Mouse (Mus musculus) thymus, adult 2 months (tissue): Measurements from ENCODE around the gene A230050P20Rik. TPM values are rescaled to one million over a fixed set of nuclear protein-coding genes. Genes with fewer than 3 reads are reported as not detected.

Experiments used
- DNase-seq: peaks from one replicate; pipeline ENCODE4 v3.0.0; 2021
- H3K27ac ChIP-seq: fragments of 200-500 bp; 2 replicates; pipeline ENCODE4 v1.5.1; 2012; ENCODE audit warnings: low read length, control low read depth; ENCODE audit not compliant: control insufficient read depth, insufficient read depth
- H3K27me3 ChIP-seq: fragments of 200-500 bp; 2 replicates; pipeline ENCODE4 v1.6.1; 2012; ENCODE audit warnings: mild to moderate bottlenecking, low read length, moderate library complexity, mixed read lengths; ENCODE audit not compliant: control insufficient read depth, insufficient read depth
- H3K36me3 ChIP-seq: fragments of 200-500 bp; 2 replicates; pipeline ENCODE4 v1.6.1; 2012; ENCODE audit warnings: mild to moderate bottlenecking, low read length, moderate library complexity; ENCODE audit not compliant: control insufficient read depth, insufficient read depth
- H3K4me1 ChIP-seq: fragments of 200-500 bp; replicated peaks from 2 replicates; pipeline ENCODE4 v1.6.1; 2012; ENCODE audit warnings: low read length; ENCODE audit not compliant: control insufficient read depth, insufficient read depth
- H3K4me3 ChIP-seq: fragments of 200-500 bp; 2 replicates; pipeline ENCODE4 v1.5.1; 2012; ENCODE audit warnings: mild to moderate bottlenecking, low read length, control low read depth, moderate library complexity; ENCODE audit not compliant: control insufficient read depth, insufficient read depth
- CTCF ChIP-seq: fragments of 200-500 bp; IDR thresholded peaks from 2 replicates; pipeline ENCODE4 v1.5.1; 2012; ENCODE audit warnings: mild to moderate bottlenecking, control low read depth, low read length, moderate library complexity, borderline replicate concordance; ENCODE audit not compliant: control insufficient read depth, poor library complexity, insufficient read depth; ENCODE audit errors: extremely low read depth
- POLR2A ChIP-seq: fragments of 200-500 bp; IDR thresholded peaks from 2 replicates; pipeline ENCODE4 v1.6.1; 2012; ENCODE audit warnings: mild to moderate bottlenecking, low read length, control low read depth, moderate library complexity; ENCODE audit not compliant: control insufficient read depth, poor library complexity, insufficient read depth; ENCODE audit errors: extremely low read depth
- WGBS: fragments of 180-500 bp; shearing (Covaris S2); methylation state at CpG from one replicate; pipeline ENCODE4 v1.1.7; 2018; 5-methylcytosine and 5-hydroxymethylcytosine counted together
- polyA plus RNA-seq: library from polyadenylated mRNA; depleted of rRNA; stranded (reverse); fragments of >200 nt; gene quantifications from 2 replicates; pipeline ENCODE4 v1.2.3, GENCODE M21; 2012

The A230050P20Rik gene
- polyA plus RNA-seq, 1 experiment: 103 TPM

DNA sequence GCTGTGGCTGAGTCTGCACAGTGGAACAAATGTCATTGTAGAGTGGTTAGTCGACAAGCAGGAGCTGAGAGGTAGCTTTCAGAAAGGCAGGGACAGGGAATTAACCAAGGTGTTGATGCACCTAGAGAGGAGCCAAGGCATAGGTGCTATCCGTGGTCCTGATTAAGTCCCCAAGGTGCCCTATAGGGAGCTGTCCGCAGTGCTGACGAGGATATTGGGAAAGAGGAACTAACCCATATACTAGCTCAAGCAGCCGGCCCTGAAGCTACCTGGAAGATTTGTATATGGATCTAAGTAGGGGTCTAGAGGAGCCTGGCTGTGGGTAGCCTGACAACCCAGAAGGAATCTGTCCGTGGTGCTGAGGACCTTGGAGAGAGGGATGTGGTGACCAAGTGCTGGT, 11.3 kb upstream of the A230050P20Rik start:
- TF ChIP-seq POLR2A (no peak), CTCF (no peak)
- Histone ChIP-seq H3K4me1 (no peaks in the 10 kb centered on the region), H3K4me3 (no peak overlapping the region), H3K27me3 (no peaks in the 10 kb centered on the region), H3K27ac (no peak overlapping the region), H3K36me3 (no peaks in the 10 kb centered on the region)
- DNase-seq: peak; percentile 40
- 6% methylated on average over 6 of the region's 6 CpGs for WGBS

DNA sequence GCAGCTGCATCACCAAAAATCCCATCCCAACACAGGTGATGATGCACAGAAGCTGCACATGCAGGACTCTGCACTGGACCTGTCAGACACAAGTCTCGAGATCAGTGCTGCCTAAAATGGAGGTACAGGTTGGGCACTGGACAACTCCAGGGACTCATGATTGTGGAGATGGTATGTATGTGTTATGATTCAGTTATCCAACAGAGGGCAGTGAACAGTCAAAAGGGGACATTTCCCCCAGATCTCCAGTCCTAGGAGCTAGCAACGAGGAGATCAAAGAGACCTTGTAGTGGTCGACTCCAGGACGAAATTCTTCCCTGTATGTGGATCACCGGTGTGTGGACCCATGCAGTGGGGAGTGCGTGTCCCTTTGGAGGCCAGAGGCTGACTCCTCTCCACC, 8.5 kb upstream of the A230050P20Rik start:
- H3K4me1 ChIP-seq: no peaks in the 10 kb centered on the region
- TF ChIP-seq CTCF: no peak
- TF ChIP-seq POLR2A: no peak
- DNase-seq: no peak
- H3K27me3 ChIP-seq: no peaks in the 10 kb centered on the region
- H3K27ac ChIP-seq: no peak overlapping the region
- WGBS: 45% methylated on average over 6 of the region's 6 CpGs
- H3K36me3 ChIP-seq: no peaks in the 10 kb centered on the region
- no peak overlapping the region for H3K4me3 ChIP-seq

DNA sequence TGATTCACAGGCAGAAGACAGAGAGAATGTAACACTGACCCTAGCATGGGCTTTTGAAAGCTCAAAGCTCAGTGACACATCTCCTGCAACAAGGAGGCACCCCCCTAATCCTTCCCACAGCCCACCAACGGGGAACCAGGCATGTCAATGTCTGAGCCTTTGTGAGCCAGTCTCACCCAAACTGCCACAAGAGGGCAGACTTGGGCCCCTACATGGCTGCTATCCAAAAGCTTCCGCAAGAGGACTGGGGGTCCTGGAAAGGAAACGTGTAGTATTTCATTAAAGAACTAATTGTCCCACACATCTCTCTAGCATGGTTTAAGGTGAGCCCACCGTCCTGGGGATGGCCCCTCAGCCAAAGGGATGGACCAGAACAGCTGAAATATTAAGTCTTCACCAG, 6.6 kb upstream of the A230050P20Rik start:
- H3K4me1 ChIP-seq: no peaks in the 10 kb centered on the region
- no peak overlapping the region for H3K27ac ChIP-seq
- no peaks in the 10 kb centered on the region for H3K36me3 ChIP-seq
- DNase-seq: peak; percentile 51
- 11% methylated on average over 4 of the region's 4 CpGs for WGBS
- TF ChIP-seq CTCF (peak; percentile 69; the same call in 1 of the 2 replicates), POLR2A (no peak)
- no peaks in the 10 kb centered on the region for H3K27me3 ChIP-seq
- H3K4me3 ChIP-seq: no peak overlapping the region

DNA sequence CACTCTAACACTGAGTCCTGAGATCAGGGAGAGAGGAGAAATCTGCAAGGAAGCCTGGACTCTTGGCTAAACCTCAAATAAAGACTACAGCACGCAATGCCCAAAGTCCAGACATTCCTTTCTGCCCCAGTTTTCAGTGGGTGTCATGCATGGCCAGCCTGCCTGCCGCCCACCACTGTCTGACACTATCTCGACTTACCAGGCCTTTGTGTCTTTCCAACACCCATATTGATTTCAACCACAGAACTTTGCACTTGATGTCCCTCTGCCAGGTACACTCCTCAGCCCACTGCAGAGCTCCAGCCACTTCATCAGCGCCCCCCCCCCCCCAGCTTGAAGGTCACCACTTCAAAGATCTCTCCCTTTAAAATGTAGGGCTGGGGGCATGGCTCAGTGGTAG, 6.2 kb upstream of the A230050P20Rik start:
- no peak for DNase-seq

DNA sequence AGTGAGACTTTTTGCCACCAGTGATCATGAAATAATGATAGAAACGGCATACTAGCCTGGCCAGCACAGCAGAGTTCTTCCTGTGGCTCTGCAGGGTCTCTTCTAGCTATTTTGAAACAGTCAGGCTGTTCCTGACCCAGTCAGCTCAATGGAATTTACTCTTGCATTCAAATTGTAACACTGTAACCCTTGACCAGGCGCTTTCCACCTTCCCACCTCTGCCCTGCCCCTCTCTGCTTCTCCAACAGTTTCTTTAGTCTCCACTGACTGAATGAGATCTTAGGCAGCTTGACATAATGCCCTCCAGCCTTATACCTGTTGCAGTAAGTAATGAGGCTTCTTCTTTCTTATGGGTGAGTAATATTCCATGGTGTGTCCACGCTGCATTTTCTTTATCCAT, 1.6 kb upstream of the A230050P20Rik start:
- TF ChIP-seq CTCF: no peak
- Histone ChIP-seq H3K27ac (no peak overlapping the region), H3K4me3 (no peak overlapping the region), H3K4me1 (peaks cover 13% of the 10 kb centered on the region), H3K27me3 (no peaks in the 10 kb centered on the region), H3K36me3 (no peaks in the 10 kb centered on the region)
- no peak for DNase-seq
- WGBS: 60% methylated on average over 3 of the region's 3 CpGs

More for the DNA sequence above, 6.2 kb upstream of the A230050P20Rik start:
- Histone ChIP-seq H3K36me3 (no peaks in the 10 kb centered on the region), H3K27me3 (no peaks in the 10 kb centered on the region), H3K4me1 (no peaks in the 10 kb centered on the region), H3K4me3 (no peak overlapping the region), H3K27ac (no peak overlapping the region)
- TF ChIP-seq POLR2A: no peak
- no peak for TF ChIP-seq CTCF
- 71% methylated on average over 4 of the region's 4 CpGs for WGBS

DNA sequence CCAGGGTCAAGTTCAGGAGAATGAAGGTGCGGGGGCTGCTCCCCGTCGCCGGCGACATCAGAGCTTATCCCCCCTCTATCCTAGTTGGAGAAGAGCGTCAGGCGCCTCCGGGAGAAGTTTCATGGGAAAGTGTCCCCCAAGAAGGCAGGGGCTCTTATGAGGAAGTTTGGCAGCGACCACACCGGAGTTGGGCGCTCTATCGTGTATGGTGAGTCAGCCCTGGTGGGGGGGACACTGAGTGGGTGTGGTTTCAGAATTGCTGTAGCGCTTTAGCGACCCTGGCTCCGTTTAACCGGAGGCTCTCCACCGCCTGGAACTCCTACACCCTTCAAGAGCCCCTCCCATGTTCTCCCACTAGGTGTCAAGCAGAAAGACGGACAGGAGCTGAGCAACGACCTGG, 804 bp downstream of the A230050P20Rik start:
- Histone ChIP-seq H3K4me1 (peaks cover 13% of the 10 kb centered on the region), H3K27me3 (no peaks in the 10 kb centered on the region), H3K4me3 (peak overlapping the region; percentile 91), H3K27ac (no peak overlapping the region), H3K36me3 (no peaks in the 10 kb centered on the region)
- 8% methylated on average over 19 of the region's 19 CpGs for WGBS
- no peak for DNase-seq
- TF ChIP-seq CTCF (no peak), POLR2A (no peak)

DNA sequence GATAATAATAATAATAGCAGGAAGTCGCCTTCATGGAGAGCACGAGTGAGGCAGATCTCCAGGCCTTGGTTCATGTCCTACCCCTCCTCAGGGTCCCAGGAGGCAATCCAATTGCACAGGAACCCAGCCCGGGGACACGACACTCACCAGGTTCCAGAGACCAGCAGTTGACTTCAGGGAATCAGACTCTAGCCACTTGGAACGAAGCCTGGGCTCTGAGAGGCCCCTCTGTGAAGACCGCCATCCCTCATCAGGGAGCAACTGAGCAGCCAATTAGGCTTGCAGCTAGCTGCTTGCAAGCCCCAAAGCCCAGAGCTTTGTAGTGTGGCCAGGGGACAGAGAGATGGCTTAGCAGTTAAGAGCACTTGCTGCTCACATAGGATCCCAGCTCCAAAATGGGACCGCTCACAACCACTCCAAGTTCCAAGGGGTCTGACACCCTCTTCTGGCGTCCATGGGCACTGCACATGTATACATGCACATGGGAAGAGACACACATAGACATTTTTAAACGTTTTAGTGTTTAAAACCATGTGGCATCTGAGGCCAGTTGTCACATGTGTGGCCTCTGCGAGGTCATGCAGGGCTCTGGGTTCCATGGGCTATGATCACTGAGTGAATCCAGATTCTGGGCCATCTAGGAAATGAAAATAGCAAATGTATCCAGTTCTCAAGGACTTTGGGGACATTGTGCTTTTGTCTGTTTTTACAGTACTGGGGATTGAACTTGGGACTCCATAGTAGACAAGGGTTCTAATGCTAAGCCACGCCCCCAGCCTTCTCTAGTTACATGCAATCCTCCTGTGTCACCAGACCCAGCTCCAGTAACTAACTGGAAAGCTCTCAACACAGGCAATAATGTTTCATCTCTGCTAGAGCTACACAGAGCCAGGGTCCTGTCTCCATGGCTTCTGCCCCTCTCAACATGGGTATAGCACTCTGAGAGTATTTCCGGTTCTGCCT, 2.0 kb downstream of the A230050P20Rik start:
- Histone ChIP-seq H3K36me3 (no peaks in the 10 kb centered on the region), H3K27me3 (no peaks in the 10 kb centered on the region), H3K27ac (no peak overlapping the region), H3K4me3 (no peak overlapping the region), H3K4me1 (peaks cover 13% of the 10 kb centered on the region)
- no peak for DNase-seq
- 93% methylated on average over 12 of the region's 12 CpGs for WGBS
- TF ChIP-seq CTCF (no peak), POLR2A (no peak)
